12 mouse cellular contexts compared by ENCODE assay signal in the genomic region with DNA sequence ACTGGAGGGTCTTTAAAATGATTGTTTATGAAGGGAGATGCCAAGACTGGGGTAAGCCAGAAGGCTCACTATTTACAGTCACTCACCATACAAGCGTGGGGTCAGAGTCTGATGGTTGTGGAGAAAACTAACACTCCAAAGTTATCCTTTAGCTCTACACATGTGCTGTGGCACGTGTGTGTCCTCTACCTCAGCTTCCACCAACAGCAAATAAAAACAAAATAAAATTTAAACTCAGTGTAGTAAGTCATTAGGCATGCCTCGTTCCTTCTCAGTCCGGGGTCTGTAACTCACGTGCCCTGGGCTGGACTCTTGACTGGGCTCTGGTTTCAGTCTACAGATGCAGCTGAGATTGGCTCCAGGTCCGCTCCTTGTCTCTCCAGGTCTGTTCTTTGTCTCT.
"Had no signal": no experiment of that assay in that cellular context is flagged by ENCODE, and none has a peak within 500 bp of the region (broad histone marks: within the 10 kb centered on the region; RNA-seq: fewer than 3 reads in every experiment).

No protein-coding gene starts in this region.

- H3K27me3 ChIP-seq: liver, embryonic 15.5 days; neural tube, embryonic 13.5 days had no signal

- DNase-seq: retina, postnatal 1 day; right cerebral cortex, postnatal 4 days; spleen, adult 18-20 months; thymus, adult 2 months; thymus, postnatal 25 days had no signal

- ATAC-seq: intestine, embryonic 16.5 days; midbrain, embryonic 16.5 days had no signal

- H3K4me3 ChIP-seq: left cerebral cortex, adult 2 months; limb, embryonic 10.5 days; liver, embryonic 15.5 days; midbrain, embryonic 12.5 days; neural tube, embryonic 13.5 days had no signal

- H3K9ac ChIP-seq: liver, embryonic 15.5 days; midbrain, embryonic 12.5 days; neural tube, embryonic 13.5 days had no signal

- H3K36me3 ChIP-seq: limb, embryonic 10.5 days; liver, embryonic 15.5 days; midbrain, embryonic 12.5 days; neural tube, embryonic 13.5 days had no signal

- H3K27ac ChIP-seq: left cerebral cortex, adult 2 months; limb, embryonic 10.5 days; liver, embryonic 15.5 days; midbrain, embryonic 12.5 days; neural tube, embryonic 13.5 days had no signal

- H3K4me1 ChIP-seq: limb, embryonic 10.5 days; neural tube, embryonic 13.5 days had no signal

- H3K9me3 ChIP-seq: limb, embryonic 10.5 days; liver, embryonic 15.5 days; midbrain, embryonic 12.5 days; neural tube, embryonic 13.5 days had no signal

- H3K4me2 ChIP-seq: liver, embryonic 15.5 days; midbrain, embryonic 12.5 days; neural tube, embryonic 13.5 days had no signal
